Mouse (Mus musculus): ENCODE measurements around the gene Nek11. TPM values are rescaled to one million over a fixed set of nuclear protein-coding genes. Genes with fewer than 3 reads are reported as not detected.

Nek11 gene
- total RNA-seq, 2 experiments from 2014 or later, result not detected

DNA sequence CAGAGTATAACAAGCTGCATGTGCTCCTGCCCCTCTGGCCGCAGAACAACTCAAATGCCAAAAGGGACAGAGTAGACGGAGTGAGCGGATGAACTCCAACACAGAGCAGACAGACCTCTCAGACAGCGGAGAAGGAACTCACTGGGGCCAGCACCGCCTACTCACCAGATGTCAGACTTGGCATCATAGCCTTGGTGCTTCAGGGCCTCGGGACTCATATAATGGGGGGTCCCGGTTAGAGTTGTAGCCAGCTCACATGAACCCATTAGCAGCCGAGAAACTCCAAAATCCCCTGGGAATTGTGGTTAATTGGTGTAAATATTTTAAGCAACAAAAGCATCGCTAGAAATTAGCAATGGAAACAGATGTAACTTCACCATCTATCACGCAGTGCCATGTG lies 82.1 kb downstream of the Nek11 start:
- ATAC-seq (replicated peaks; ENCODE audit: poor library complexity), result no peak

DNA sequence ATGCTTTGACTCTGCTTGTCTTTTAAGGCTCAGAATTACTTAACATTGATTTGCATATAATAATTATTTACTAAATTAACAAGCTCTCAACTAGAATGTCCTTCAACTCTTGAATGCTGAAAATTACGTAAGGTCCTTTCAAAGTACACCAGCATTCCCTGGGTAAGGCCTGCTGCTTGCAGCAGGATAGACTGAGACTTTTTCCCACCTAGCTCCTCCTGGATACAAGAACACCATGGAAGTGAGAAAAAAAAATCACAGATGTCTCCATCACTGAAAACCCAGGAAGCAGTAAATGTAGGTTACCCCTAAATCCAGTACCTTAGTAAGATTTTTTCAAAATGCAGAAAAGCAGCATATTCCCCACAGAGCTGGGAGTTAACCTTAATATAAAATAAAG lies 82.6 kb downstream of the Nek11 start:
- no peak for ATAC-seq (replicated peaks; ENCODE audit: poor library complexity)

DNA sequence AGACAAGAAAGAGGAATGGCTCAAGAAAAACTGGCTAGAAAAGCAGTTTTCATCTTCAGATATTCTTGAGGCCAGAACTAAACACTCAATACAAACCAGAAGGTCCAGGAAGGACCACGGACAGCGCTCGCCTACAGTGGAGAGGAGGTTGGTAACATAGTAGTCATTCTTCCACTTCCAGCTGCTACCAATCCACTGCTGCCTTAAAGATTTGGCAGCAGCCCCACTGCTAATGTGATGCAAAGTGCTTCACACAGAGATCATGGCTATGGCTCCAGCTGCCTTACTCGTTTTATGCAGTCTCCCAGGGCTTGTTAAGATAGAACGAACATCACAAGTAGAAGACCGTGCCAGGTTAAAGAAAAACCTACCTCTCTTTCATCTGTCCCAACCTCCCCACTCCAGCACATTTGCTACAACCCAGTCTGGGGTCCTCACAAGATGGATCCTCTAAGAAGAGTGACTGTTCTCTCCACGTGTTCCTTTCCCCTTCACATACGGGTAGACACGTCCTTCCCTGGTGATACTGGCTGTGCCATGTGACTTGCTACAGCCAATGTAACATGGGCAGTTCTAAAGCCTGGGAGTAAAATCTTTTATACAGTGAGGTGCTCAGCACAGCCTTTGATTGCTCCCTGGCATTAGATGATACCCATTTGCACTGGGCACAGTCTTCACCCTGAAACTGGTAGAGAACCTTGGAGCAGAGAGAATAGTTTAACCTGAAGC lies 85.6 kb downstream of the Nek11 start:
- ATAC-seq (replicated peaks; ENCODE audit: poor library complexity), result no peak

DNA sequence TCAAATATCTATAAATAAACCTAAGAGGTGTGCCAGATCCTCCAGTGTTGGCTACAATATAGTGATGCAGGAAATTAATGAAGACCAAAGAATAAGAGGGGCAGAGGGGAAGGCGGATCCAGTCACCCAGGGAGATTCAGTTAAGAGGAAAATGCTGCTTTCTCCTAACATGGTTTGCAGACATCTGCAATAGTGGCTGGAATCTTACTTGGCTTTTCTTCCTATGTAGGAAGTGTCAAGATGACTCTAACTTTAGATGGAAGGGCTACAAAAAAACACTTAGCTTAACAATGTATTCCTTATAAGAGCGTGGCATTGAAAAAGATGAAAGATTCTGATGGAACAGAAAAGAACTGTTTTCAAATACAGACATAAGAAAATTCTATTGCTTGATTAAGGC lies 89.3 kb downstream of the Nek11 start:
- no peak for ATAC-seq (replicated peaks; ENCODE audit: poor library complexity)

DNA sequence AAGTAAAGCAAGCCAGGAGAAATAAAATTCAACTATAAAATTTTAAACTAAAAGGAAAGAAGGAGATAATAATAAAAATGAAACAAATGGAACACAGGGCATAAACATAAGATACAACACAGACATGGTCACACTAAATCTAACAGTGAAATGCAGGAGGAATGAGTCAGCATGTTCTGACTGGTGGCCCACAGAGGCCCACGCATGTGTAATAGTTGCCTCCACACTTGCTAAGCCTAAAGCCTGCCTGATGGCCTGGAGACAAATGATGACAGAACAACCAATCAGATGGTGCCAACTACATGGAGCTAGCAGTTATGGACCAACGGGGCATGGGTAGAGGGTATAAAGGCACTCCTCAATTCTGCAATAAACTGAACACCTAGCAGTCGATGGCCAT lies 93.1 kb downstream of the Nek11 start:
- no peak for ATAC-seq (replicated peaks; ENCODE audit: poor library complexity)

DNA sequence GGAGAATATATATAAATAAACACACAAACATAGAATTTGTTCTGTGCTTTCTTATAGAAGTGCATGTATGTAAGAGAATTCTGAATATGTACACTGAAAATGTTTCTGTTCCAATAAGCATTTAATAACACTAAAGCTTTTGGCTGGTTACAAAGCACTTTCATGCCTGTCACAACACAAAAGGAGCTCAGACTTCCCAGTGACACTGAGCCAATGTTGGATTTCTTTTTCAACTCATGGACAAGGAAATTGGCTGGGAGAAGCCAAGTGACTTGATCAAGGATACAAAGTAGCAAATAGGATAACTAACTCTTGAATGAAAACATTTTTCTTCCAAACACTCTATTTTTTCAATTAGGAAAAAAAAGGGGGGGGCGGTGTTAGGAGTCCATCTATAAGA lies 93.9 kb downstream of the Nek11 start:
- ATAC-seq (replicated peaks; ENCODE audit: poor library complexity), result no peak

DNA sequence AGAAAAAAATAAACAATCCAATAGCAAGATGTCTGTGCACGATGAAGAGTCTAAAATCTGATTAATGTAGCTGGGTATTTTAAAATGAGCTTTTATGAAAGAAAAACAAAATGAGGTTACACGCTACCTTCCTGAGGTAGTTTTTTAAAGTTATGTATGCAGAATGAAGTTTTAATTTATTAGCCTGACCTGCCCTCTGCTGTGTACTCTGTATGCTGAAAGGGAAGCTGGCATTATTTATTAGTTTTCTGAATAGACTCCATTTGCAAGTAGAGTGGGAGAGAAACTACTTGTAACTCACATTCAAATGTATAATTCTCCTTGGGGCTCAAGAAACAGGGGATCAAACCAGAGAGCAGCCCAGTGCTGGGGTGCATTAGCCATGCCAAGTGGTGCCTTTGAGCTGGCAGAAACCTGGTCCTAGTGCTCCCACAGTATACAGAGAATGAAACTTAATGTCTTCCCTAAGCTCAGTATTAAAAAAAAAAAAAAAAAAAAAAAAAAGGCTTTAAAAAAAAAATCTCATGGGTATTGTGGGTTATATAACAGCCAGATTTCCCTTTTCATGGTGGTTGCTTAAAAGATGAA lies 94.5 kb downstream of the Nek11 start:
- no peak for ATAC-seq (replicated peaks; ENCODE audit: poor library complexity)

DNA sequence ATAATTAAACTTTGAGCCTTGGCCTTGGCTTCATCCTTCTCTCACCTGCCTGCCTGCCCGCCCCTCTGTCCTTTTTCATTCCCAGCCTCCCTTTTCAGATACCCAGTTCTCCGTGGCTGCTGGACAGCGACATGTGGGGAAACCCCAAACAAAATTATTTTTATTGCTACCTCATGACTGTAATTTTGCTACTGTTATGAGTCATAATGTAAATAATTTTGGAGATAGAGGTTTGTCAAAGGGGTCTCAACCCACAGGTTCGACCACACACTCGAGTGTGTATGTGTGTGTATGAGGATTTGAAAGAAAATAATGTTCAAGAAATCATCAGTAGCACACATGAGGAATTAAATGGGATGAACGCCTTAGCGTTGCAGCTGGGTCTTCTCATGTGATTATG lies 110.7 kb downstream of the Nek11 start:
- no peak for ATAC-seq (replicated peaks; ENCODE audit: poor library complexity)

DNA sequence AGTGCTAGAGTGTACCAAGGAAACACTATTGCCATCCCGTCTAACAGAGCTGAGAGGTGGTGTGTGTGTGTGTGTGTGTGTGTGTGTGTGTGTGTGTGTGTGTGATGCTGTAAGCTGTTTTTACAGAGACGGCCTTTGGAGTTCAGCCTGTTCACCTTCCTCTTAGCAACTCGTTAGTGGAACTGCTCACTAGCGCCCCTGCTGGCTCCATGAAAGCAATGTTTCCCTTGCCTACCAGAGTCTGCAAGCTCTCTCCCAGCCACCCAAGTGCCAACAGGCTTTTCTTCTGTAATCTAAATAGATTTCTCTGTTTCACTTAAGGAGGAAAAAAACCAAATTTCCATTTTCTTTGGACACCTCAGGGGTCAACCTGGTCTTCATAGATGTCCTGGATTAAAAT lies 112.6 kb downstream of the Nek11 start:
- ATAC-seq (replicated peaks; ENCODE audit: poor library complexity), result peak; percentile 58; the same call in 1 of the 2 replicates

DNA sequence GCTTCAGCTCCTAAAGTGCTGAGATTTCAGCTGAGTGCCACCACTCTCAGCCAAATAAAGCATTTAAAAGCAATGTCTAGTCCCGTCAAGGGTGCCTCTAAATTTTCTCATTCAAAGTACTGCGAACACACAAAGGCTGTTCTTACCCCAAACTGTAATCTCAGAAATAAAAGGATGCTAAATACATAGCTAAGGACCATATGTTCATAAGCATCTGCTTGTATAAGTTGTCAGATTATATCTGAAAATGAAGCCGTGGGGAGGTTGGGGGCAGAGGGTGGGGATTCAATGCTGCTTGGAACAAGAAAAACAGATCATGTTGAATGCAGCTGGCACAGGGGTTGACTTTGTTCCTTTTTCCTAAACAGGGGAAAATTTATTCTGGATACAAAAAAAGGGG lies 120.4 kb downstream of the Nek11 start:
- no peak for ATAC-seq (replicated peaks; ENCODE audit: poor library complexity)

DNA sequence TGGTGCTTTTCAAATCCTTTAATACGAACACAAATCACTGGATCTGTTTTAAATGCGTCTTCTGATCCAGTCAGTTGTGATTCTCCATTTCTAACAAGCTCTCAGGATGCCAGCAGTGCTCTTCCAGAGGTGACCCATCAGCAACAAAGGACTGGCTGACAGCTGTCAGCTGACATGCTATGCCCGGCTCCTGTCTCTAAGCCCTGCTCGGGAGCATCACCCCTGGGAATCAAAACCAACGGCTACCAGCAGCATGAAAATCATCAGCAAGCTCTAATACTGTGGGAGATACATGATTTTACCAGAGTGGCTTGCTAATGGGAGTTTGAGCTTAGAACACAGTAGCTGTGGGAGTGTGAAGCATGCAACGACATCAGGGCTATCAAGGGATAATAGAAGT lies 121.0 kb downstream of the Nek11 start:
- no peak for ATAC-seq (replicated peaks; ENCODE audit: poor library complexity)

DNA sequence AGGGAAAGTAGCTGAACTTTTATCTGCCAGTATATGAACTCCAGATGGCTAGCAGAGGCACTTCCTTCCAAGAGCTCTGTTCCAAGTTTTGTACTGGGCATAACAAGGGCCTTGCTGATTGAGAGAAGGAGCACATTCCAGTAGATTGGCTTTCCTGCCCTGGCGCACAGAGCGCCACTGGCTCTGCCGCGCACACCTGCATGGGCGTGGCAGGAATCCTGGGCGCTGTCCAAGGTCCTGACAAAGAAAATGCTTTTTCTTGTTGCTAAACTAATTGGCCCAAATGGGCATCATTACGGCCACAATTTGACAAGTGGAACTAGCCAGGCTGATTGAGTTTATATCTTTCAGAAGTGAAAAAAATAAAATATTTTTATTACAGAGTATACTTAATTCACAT lies 123.1 kb downstream of the Nek11 start:
- peak; percentile 52; the same call in 1 of the 2 replicates for ATAC-seq (replicated peaks; ENCODE audit: poor library complexity)

DNA sequence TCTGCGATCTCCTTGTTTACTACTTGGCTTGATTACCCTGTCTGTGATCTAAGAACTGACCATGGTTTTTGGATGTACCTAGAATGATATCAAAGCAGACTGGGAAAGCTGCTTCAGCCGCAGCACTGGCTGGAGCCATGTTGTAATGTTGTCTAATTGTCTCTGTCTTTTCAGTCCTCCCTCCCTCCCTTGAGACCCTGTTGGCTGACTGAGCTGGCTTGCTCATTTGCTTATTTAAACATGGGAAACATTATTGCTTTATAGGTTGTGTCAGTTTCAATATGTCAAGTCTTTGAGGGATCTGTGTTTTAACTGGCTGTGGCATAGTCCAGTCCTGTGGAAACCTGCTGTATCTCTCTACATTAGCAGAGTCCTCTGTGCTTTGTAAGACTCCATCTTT lies 132.2 kb downstream of the Nek11 start:
- ATAC-seq (replicated peaks; ENCODE audit: poor library complexity), result no peak

DNA sequence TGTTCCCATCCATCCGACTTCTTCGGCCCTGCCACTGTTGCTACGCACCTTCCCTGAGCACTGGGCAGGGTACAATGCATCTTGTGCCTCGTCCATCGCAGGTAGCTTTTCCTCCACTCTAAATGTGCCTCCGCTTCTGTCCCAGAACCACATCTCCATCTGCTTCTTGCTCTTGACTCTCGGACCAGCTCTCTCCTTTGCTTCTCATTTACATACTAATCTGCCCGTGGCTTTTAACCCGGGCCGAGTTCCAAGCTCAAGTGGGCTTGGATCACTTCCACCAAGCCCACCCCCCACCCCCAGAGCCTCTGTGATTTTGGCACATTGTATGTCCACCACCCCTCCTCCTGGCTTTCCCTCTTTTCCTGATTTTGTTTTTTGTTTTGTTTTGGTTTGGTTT lies 137.7 kb downstream of the Nek11 start:
- no peak for ATAC-seq (replicated peaks; ENCODE audit: poor library complexity)

DNA sequence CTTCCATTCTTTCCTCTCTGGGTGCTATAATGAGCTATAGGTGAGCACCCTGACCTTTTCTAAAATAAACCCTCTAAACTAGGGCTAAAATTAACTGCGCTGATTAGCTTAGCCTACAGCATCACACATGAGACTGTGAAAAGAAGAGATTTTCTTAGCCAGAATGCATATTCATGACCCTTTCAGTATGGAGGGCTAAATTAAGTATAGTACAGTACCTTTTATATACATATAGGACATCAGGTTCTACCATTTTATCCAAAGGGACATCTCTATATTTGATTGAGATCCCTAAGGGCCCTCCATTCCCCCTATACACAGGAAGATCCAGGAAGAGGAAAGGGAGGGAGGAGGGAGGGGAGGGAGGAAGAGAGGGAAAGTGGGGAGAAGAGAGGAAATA lies 141.2 kb downstream of the Nek11 start:
- ATAC-seq (replicated peaks; ENCODE audit: poor library complexity), result no peak

DNA sequence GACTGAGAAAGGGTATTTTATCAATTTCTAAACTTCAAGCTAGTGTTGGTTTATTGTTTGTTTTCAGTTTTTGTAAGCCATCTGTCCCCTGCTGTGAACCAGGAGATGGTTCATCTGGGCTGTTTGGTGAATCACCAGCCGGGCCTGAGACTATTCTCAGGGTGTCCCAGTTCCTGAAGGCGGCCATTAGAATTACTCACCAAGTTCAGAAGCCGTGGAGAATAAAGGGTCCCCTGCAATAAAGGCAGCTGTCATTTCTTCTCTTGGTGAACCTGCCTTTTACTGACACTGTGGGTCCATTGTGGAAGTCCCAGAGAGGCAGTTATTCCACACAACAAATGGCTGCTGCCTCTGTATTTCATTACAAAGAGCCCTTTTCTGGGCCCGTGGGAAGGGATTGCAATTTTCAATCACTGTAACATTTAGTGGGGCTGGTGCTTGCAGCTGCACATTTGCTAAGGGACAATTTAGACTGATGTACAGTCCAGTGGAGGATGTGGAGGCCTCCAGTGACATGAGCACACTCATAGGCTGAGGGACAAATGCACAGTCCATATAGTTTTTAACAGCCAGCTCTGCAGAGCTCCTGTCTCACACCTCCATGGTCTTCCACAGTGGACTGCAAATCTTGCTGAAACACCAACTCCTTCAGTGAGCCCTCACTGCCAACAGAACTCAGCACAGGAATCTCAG lies 142.8 kb downstream of the Nek11 start:
- no peak for ATAC-seq (replicated peaks; ENCODE audit: poor library complexity)

DNA sequence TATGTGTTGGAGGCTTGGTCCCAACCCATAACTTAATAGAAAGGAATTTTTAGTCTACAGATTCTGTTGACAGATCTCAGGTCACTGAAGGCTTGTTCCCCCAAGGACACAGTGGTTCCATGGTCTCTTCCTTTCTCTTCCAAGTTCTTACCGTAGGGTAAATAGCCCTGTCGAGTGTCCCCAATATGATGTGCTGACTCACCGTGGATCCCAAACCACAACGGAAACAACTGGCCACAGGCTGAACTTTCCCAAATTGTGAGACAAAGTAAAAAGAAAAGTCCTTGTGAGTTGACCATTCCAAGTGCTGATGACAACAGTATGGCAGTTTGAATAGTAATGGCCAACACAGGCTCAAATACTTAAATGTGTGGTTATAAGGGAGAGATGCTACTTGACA lies 144.1 kb downstream of the Nek11 start:
- ATAC-seq (replicated peaks; ENCODE audit: poor library complexity), result no peak

DNA sequence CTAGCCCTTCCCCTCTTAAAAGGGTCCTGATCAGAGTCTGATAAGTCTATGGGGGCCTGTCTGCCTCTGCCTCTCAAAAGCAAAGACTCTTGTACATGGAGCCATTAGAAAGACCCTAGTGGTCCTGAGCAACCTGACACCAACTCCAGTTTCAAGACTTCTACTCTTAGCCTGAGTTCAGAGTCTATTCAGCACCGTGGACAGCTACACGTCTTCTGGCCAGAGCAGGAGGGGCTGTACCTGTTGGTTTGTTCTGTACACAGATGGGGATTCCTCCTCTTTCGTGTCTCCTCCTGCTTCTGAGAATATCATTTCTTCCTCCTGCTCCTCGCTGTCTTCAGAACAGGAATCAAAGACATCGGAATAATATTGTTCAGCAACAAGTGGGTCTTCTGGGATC lies 151.3 kb downstream of the Nek11 start:
- ATAC-seq (replicated peaks; ENCODE audit: poor library complexity), result no peak

DNA sequence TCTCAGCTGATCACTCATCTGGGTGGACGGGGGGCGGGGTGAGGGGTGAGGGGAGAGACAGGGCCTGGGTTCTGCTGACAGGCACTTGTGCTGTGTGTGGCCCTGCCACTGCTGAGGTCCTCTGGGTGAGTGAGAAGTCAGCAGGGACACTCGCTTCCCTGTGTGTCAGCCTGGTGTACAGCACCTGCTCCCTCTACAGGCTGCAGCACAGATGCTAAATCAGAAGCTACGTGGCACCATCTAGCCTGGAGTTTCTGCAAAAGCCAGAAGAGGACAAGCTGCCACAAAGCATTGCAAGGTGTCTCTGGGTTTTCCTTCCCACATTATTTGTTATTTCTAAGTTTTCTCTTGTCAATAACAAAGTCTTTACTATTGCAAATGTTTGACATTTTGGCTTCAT lies 180.9 kb downstream of the Nek11 start:
- no peak for ATAC-seq (replicated peaks; ENCODE audit: poor library complexity)

DNA sequence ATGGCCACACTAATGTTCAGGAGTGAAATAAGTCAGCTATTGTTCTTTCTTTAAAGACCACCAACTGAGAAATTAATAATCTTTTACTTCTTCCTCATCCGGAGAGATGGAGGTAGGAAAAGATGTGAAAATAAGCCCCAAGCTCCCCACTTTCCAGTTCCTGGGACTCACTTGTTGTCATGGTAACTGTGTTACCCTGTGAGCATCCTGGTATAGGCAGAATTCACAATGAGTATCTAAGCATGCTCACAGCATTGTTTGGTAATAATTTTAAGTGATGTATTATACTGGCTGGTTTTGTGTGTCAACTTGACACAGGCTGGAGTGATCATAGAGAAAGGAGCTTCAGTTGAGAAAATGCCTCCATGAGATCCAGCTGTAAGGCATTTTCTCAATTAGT lies 195.0 kb downstream of the Nek11 start:
- no peak for ATAC-seq (replicated peaks; ENCODE audit: poor library complexity)

DNA sequence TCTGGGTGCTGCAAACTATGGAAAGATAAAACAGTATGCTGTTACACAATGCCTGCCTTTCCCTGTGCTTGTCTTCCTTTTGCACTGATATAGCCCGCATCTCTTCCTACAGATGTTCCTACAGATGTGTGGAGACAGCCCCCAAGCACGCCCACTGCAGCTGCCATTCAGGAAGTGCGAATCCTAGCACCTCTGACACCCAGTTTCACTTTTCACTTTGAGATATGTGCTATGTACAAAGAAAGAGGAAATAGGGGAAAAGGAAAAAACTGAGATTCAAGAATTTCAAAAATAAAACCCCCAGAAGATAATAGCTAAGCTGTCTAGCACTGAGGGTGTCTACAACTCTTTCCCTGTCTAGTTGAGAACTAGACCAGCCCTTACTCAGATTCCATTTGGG lies 208.6 kb downstream of the Nek11 start:
- ATAC-seq (replicated peaks; ENCODE audit: poor library complexity), result no peak

DNA sequence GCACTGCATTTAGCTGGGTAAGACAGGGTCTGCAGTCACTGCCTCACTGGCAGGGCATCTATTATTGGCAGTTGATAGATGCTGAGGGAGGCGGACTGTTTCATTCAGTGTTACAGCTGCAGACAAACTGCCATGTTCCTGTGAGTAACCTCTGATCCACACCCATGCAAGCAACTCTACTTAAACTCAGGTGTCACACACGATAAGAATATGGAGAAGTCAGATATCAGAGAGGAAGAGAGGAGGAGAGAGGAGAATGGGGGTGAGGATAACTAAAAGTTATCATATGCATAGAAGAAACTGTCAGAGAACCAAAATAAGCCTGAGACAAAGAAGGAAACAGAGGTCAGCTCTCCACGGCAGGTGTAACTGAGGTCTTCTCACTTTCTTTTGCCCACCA lies 212.9 kb downstream of the Nek11 start:
- ATAC-seq (replicated peaks; ENCODE audit: poor library complexity), result no peak

Data from megakaryocyte progenitor cell, adult 5-6 weeks (primary cell).